Mouse (Mus musculus) gastrocnemius, adult 8-10 months (tissue): ENCODE measurements at regions not wholly inside any gene's neighbourhood (a gene's known extent, or its start where the extent isn't known, plus 50 kb on each side); places are given as distances from the start of the nearest gene placed in this dataset.

Experiments used
- DNase-seq, 2 experiments: peaks; one replicate each; pipeline ENCODE4 v3.0.0; 2022; ENCODE audit warnings: low spot score in 2 of 2

DNA sequence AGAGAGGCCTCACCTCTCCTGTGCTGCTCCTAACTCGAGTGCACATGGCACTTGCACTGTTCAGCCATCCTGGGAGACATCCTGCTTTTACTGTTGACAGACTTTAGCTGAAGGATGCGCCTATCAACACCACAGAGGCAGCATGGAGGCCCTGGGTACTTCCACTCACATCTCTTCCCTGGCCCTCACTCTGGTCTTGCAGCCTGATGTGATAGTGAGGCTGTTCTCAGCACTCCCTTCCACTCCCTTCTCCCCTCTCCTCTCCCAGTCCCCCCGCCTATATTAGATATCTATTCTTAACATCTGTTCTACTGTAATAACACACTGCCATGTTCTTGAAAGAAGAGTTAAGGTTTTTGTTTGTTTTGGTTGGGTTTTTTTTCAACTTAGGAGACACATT, 50.2 kb upstream of the Bod1 start:
- DNase-seq, result no peak

DNA sequence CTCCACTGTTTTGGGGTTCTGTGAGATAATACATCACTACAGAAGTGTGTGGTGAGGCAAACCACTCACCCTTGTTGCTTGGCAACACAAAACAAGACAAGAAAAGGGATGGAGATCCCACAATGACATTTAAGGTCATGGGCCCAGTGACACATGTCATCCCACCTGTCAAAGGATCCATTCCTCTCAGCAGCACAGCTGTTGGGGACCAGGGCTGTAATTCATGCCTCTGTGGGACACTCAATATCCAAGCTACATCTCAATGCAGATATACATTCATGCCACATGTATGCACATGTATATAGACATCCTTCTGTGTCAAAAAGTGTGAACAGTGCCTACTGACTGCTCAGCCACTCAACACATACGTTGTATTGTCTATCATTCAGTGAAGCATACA, 52.8 kb upstream of the Bod1 start:
- no peak for DNase-seq

DNA sequence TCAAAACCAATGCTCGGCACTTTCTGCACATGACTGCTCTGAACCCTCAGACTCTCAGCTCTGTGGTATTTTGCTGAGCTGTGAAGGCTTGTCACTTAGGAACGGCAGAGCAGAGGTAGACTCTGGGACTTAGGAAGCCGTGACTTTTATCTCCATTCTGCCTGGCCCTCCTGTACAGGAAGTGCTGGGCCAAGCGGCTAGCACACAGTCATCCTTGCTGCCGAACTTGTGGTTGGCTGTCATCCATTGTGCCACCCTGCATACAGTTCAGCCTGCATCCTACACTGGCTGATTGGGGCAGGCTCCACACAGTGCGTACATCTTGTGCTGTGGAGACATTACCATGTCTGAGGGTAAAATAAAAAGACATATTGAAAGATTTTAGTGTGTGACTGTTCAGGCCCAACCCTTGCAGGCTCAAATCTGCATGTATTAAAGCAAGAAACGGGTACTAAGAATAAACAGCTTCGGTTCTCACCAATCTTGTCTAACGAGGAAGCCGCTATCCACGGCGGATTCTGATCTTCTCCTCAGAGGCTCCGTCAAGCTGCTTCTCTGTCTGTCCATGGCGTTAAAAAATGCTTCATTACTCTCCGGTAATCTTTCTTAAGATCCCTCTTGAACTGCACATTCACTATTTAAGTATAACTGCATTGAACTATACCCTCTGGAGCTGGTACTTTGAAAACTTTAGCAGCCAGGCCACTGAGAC, 54.4 kb upstream of the Bod1 start:
- DNase-seq, result no peak

DNA sequence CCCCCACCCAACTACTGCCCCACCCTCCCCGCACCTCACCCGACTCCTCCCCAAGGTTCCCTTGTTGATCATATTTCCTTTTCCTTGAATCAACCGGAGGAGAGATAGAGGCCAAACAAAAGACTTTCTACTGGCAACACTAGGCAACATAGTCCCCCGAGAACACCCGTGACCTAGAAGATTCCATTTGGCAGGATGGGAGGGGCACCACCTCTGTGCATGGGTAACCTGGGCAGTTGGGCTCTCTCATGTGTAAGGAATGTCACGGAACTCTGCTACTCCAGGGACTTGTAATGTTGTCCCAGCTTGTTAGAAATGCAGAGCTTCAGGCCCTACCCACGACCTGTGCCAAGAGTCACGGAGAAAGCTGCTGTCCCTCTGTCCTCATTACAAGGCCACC, 55.6 kb upstream of the Bod1 start:
- DNase-seq, result no peak

DNA sequence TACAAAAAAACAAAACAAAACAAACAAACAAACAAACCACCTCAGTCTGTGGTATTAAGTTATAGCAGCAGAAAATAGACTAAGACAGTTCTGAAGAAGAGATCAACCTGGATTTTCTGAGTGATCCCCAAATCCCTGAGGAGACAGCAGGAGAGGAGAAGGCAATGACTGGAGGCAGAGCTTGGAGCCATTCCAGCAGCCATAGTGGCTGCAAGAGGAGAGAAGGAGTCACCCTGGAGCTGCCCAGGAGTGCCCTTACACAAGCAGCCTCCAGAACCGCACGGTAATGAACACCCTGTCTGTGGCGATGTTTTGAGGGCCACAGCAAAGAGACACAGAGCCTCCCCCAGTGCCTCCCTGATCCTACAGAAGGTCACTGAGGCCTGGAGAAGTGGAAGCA, 58.0 kb upstream of the Bod1 start:
- DNase-seq, result no peak

DNA sequence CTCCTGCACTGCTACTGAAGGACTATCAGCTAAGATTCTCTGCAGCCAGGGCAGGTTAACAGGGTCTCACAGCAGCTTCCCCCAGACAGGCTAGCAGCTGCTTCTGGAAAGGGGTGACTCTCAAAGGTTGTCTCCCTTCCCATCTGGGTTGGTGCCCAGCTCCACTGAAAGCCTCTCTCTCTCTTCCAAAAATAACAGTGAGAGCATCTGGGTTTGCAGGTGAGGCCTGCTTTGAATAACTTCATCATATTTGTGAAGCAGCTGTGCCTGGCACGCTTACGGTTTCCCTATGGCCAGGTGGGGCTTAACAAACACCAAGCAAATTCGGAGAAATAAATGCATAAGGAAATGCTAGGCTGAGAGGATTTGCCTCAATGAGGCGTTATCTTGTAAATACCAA, 58.5 kb upstream of the Bod1 start:
- peak in 1 of 2 experiments; percentile 32 for DNase-seq

DNA sequence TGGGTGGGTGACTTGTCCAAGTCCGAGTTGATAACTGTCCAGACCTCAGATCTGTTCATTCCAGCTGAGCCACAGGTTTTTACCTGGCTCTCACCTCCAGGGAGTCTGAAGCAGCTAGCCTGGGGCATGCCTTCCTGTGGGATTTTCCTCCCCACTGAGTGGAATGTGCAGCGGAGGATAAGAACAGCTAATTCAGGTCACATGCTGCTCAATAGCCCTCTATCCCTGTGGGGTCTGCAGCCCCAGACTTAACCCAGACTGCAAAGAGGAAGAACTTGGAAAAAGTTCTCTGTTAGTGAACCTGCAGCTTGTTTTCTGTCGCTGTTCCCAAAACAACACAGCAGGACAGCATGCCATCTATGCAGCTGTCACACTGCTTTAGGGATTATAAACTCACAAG, 59.0 kb upstream of the Bod1 start:
- no peak for DNase-seq

DNA sequence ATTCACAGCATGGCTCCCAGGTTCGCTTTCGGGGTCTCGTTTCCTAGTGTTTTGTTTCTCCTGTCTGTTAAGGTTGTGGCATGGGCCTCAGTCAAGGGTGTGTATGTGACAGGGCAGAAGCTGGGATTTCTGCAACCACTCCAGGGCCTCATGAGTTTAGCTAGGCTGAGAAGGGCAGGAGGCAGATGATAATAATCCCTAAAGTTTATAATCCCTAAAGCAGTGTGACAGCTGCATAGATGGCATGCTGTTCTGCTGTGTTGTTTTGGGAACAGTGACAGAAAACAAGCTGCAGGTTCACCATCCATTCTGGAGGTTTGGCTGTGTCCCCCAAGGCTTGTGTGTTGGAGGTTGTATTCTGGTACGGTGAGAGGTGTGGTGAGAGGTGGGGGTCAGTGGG, 59.8 kb upstream of the Bod1 start:
- no peak for DNase-seq

DNA sequence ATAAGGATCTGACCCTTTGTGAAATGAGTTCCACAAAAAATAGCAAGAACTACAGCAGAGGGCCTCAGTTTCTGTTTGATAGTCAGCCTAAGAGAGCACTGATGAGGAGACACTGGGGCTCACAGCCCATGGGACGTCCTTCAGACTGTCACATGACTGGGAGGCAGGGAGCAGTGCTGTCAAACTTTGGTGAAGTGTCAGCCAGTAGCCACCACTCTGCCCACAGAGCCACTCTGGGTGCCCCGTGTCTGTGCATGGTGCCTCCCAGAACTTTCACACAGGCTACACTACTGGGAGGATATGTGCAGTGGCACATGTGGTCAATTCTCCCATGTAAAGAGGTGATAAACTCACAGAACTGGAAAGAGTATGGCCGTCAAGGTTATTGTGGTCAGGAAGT, 60.7 kb upstream of the Bod1 start:
- no peak for DNase-seq

DNA sequence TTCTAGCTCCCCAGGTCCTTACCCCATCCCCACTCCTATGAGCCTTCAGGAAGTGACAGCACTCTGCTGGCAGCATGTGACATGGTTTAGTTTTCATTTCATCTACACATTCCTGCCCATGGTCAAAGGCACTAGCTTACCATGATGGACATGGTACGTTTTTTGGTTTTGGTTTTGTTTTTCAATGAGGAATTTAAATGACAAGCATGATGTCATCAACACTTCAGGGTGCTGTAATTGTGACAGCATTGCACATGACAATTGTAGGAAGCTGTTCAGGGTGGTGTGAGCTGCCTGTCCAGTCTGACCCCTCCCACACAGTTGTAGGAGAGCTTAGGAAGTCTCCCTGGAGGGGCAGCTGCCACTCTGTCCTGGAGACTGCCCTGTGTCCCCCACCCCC, 61.3 kb upstream of the Bod1 start:
- DNase-seq, result no peak

DNA sequence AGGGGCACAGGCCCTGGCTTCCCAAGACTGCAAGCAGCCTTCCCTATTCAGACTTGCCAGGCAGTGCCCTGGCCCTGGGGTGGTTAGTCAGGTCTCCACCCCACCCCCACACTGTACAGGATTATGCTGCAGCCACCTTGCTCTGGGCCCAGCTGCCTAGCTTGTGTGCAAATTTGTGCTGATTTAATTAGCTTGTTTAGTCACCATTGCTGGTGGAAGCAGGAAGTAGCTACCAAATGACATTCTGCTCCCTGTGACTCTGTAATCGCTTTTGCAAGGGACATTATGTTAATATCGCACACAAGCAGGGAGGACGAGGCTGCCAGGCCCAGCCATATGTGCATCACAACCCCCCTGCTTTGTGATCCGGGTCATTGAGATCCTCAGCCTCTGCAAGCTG, 62.4 kb upstream of the Bod1 start:
- DNase-seq, result no peak

DNA sequence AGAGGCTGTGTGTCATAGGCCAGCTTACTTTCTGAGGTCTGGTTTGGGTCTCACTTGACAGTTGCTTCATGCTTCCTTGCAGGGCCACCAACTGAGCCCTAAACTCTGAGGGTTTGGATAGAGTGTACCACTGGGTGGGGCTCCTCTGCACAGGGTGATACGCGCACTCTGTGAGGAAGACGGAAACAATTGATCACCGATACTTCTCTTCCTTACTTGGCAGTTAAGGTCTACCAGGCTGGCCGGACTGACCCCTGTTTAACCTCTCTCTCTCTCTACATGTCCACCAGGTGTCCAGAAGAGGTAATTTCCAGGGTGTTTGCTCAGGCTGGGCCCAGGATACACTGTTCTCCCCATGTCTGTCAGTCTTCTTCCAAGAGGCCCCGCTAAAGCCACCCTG, 63.6 kb upstream of the Bod1 start:
- DNase-seq, result no peak

DNA sequence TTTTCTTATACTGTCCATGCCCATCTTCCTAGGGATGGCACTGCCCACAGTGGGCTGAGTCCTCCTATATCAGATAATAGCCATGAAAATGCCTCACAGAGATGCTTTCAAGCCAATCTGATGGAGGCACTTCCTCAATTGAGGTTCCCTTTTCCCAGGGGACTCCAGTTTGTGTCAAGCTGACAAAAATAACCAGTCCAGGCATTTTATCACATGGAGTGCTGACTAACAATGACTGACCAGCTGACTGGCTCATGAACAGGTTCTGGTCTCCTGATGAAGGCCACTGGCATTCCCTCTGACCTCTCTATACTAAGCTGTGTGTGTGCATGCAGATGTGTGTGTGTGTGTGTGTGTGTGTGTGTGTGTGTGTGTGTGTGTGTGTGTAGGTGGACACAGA, 64.4 kb upstream of the Bod1 start:
- DNase-seq, result no peak

DNA sequence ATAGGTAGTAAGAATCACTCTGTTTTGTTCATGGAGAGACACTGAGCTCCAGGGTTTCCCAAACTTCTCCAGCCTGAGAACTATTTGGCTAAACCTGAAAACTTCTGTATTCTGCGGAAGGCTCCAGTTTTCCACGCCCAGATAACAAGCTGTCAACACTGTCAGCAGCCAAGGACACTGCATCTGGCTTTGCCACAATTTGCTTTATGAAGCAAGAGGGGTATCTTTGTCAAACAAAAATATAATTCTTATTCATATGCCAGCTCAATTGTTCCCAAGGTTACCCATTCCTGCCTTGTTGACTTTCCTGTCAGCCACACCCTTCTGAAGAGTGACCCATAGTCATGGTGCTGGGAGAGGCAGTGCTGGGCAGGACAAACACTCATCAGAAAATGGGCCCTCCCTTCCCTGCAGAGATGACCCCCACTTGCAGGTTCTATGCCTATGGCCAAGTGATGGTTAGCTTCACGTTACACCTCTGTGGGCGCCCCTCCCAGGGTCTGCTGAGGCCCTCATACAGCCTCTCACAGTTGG, 64.9 kb upstream of the Bod1 start:
- no peak for DNase-seq

DNA sequence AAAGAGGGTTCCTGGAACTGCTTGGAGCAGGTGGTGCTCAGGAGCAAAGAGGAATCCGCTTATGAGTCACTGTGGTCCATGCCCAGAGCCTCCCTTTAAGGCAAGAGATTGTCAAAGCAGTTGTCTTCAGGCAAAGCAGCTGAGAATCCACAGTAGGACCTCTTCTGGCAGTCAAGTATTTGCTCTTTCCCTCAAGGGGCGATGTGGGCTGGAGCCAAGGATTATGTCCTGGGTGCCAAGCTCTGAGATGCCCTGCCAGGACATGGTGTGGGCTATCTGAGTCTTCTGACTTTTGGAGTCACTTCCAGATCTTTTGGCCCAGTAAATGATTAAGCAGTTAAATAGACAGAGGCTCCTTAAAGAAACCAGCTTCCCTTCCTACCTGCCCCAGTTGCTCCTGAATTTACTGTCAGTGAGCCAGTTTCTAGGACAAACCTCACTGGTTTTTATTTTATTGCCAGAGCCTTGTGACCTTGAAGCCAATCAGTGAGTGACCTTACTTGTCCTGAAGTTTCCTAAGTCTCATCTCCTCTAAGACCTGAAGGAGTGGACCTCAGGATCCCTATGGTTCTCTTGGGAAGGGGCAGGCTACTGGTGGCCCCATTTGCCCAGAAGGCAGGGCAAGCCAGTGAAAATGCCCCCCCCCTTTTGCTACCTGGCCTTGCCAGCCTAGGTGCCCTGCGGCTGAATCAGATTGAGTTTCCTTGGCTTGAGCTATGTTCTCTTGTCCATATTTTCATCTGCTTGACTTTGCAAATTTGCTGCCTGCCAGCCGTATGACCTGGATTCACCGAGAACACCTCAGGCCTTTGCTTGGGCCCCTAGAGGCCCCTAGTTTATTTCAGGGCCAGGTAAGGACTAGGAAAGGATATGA, 66.7 kb upstream of the Bod1 start:
- DNase-seq, result peak in 1 of 2 experiments; percentile 45

DNA sequence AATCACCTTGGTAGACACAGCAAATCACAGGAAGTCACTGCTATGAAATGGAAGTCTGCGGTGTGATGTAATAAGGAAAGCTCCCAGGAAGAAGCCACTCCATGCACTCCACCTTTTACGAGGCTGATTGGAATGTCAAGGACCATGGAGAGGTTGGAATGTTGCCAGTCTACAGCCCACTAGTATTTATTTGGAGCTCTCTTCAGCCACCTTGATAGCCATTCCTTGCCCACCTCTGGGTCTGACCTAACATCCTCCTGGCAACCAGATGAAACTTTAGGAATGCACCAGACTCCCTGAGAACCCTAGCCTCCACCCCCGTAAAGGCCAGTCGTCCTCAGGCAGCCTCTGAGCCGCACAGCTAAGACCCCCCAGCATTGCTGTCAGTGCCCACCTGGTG, 68.7 kb upstream of the Bod1 start:
- DNase-seq, result no peak

DNA sequence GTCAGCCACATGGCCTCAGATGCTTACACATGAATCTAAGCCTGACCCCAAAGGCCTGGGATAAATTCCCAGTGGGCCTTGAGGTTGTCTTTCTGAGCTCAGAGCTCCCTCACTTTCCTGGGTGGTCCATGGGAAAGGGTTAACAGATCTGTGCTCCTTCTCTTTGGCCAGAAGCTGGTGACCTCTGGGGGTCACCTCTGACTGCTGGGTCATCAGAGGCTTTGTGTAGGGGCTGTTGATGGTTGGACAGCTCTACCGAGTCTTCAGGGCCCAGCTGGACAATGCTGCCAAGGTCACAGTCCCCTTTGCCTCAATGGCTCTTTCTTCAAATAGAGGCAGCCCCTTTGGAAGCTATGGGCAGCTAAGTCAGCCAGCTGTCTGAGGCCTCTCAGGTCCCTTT, 70.5 kb upstream of the Bod1 start:
- no peak for DNase-seq

DNA sequence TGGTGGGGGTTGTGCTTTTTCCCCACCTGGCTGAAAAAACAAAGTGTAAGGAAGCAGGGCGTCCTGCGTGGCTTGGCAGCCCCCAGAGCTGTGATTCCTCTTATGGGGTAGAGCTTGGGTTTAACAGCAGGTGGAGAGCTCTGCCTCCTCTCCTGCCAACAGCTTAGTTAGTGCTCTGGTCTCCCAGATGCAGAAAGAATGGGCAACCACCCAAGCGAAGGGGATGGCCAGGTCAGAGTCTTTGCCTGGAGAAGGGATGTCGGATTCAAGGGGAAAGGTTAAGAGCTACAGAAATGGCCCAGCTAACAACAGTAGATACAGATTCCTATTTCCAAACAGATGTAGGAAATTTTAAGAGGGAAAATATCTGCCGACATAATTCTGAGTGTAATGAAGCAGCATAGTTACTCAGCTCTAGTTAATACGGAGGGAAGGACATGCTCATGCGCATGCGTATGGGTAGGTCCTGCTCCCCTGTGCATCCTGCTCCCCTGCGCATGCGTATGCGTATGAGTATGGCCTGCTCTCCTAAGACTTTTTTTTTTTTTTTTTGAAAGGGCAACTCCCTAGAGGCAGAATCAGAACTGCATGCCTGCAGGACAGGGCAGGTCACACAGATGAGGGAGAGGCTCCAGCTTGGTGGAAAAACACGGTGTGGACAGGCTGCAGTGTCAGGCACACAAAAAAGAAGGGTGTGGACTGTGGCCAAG, 72.5 kb upstream of the Bod1 start:
- DNase-seq, result no peak

DNA sequence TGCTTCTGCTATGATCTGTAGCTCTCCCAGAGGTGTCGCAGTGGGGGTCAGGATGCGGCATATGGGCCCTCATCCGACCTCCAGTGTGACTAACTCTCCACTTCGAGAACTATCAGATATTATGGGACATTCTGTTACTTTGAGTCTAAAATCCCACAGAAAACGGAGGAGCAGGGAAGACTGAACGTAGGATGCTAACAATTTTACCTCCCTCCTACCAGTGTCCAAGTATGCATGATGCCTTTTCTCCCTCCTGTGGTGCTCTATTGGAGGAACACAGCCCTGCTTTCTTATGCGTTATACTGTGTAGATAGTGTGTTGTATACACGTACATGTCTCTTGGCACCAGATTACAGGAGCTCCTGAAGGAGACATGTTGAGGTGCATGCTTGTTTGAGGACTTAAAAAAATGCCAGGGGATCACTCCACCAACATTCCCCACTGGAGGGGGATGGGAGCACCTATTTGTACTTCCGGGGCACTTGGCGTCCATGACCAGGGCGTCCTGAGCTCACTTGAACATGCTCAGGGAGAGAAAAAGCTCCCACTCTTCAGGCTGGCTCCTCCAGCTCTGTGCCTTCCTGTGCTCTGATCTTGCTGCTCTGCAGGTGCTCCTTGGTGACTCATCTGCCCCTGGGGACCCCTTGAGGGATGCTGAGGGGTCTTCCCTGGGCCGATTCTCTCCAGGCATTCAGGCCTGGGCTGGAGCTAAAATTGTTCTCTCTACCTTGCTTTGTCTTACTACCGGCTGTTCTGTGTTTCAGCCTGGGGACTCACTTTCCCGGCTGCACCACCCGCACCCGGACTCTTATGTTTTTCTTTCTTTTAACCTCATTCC, 73.6 kb upstream of the Bod1 start:
- DNase-seq, result no peak

DNA sequence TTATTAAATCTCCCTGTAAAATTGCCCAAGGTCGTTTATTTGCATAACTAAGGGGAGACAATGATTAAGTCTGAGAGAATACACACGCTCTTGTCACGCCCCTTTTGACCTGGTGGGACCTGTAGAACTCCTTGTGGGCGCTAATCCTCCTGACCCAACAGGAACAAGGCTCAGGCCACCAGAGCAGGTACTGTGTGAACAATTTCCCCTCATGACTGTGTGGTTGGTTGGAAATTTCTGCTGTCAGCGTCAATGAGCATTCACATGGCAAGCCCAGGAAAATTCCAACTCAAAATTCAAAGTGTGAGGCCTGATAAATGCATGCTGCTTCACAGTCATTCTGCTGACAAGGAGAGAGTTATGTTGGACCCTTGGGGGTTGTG, 74.2 kb upstream of the Bod1 start:
- no peak for DNase-seq

DNA sequence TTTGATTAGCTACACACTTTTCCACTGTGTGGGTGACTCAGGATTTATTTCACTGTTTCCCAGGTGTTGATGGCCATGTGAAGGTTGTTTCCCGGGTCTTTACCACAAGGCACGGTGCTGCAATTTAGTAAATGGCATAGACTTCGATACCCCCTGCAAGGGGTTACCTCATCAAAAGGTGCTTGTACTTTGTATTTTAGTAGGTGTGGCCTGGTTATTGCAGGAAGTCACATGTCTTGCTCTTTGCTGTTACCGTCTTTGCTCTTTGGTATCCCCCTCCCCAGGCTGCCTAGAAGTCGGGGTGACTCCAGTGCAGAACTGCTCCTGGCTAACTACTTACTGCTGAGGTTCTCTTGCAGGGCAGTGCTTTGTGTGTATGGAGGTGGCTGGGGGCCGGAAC, 74.8 kb upstream of the Bod1 start:
- no peak for DNase-seq
